Mouse (Mus musculus) forebrain, postnatal 0 days (tissue): ENCODE data around the gene Bcl2l12. TPM values are rescaled to one million over a fixed set of nuclear protein-coding genes. Genes with fewer than 3 reads are reported as not detected.

Experiments
- ATAC-seq: fragments of 200-750 bp; cut with Nextera tagmentation; 2 replicates; pipeline ENCODE4 v1.8.0; 2017; ENCODE audit warnings: mild to moderate bottlenecking, moderate library complexity
- DNase-seq: peaks from one replicate; pipeline ENCODE4 v3.0.0-alpha.2; 2015
- H3K27ac ChIP-seq: fragments of 300-500 bp; sonication (generic); 2 replicates; pipeline ENCODE4 v1.5.1; 2014; ENCODE audit warnings: low read depth, mild to moderate bottlenecking, antibody characterized with exemption, low read length, moderate library complexity, mixed read lengths
- H3K27me3 ChIP-seq: fragments of 300-500 bp; sonication (generic); 2 replicates; pipeline ENCODE4 v1.6.1; 2014; ENCODE audit warnings: mild to moderate bottlenecking, low read length, mixed read lengths; ENCODE audit not compliant: insufficient read depth
- H3K36me3 ChIP-seq: fragments of 300-500 bp; sonication (generic); 2 replicates; pipeline ENCODE4 v1.6.1; 2014; ENCODE audit warnings: mild to moderate bottlenecking, moderate library complexity; ENCODE audit not compliant: insufficient read depth
- H3K4me1 ChIP-seq: fragments of 300-500 bp; sonication (generic); 2 replicates; pipeline ENCODE4 v1.6.1; 2014; ENCODE audit warnings: antibody characterized with exemption; ENCODE audit not compliant: insufficient read depth
- H3K4me2 ChIP-seq: fragments of 300-500 bp; sonication (generic); 2 replicates; pipeline ENCODE4 v1.6.1; 2014; ENCODE audit warnings: low read depth, mild to moderate bottlenecking, moderate library complexity
- H3K4me3 ChIP-seq: fragments of 300-500 bp; sonication (generic); 2 replicates; pipeline ENCODE4 v1.5.1; 2014; ENCODE audit warnings: low read depth, low read length, mixed read lengths
- H3K9ac ChIP-seq: fragments of 300-500 bp; sonication (generic); 2 replicates; pipeline ENCODE4 v1.6.1; 2014; ENCODE audit warnings: mild to moderate bottlenecking
- H3K9me3 ChIP-seq: fragments of 300-500 bp; sonication (generic); 2 replicates; pipeline ENCODE4 v1.6.1; 2016; ENCODE audit warnings: low read length
- CTCF ChIP-seq: sonication (generic); IDR thresholded peaks from 2 replicates; pipeline ENCODE4 v1.5.1; 2016; ENCODE audit warnings: antibody characterized with exemption, control low read depth, low read depth
- WGBS: fragments of 180-500 bp; shearing (Covaris S2); extraction: QIAGEN DNeasy Blood & Tissue Kit; methylation state at CpG from one replicate; pipeline ENCODE4 v1.1.7; 2014; 5-methylcytosine and 5-hydroxymethylcytosine counted together
- polyA plus RNA-seq: library from polyadenylated mRNA; unstranded; fragments of >200 nt; fragmentation: Nextera tagmentation; extraction: Ambion mirVana; gene quantifications from 2 replicates; pipeline ENCODE4 v1.2.1, GENCODE M21; 2015
- total RNA-seq: library from RNA; depleted of rRNA; stranded (reverse); fragments of >200 nt; gene quantifications from 2 replicates; pipeline ENCODE4 v1.2.3, GENCODE M21; 2014

Bcl2l12 gene
- total and polyA plus RNA-seq, 2 experiments from 2014 or later, result 7.5 to 7.8 TPM

GRCm38 (mm10) chr7:45037720-45038361, 39.3 kb upstream of the Bcl2l12 start:
- DNase-seq (peak; percentile 34), ATAC-seq (peak; percentile 72)
- peak; percentile 73 for TF ChIP-seq CTCF
- H3K4me1 ChIP-seq, result no peaks in the 10 kb centered on the region
- 65% methylated on average over 7 of the region's 7 CpGs for WGBS
- H3K9me3 ChIP-seq, result no peaks in the 10 kb centered on the region
- no peak overlapping the region for H3K4me3 ChIP-seq
- no peak overlapping the region for H3K27ac ChIP-seq
- H3K36me3 ChIP-seq, result peaks cover 84% of the 10 kb centered on the region
- H3K27me3 ChIP-seq, result no peaks in the 10 kb centered on the region
- H3K9ac ChIP-seq, result no peak overlapping the region
- no peak overlapping the region for H3K4me2 ChIP-seq

GRCm38 (mm10) chr7:45036702-45037101, 38.2 kb upstream of the Bcl2l12 start:
- H3K4me3 ChIP-seq, result no peak overlapping the region
- H3K4me1 ChIP-seq, result no peaks in the 10 kb centered on the region
- no peak overlapping the region for H3K9ac ChIP-seq
- H3K27ac ChIP-seq, result no peak overlapping the region
- no peaks in the 10 kb centered on the region for H3K27me3 ChIP-seq
- DNase-seq (no peak), ATAC-seq (no peak)
- no peak overlapping the region for H3K4me2 ChIP-seq
- TF ChIP-seq CTCF, result no peak
- 91% methylated on average over 11 of the region's 11 CpGs for WGBS
- peaks cover 83% of the 10 kb centered on the region for H3K36me3 ChIP-seq
- H3K9me3 ChIP-seq, result no peaks in the 10 kb centered on the region

GRCm38 (mm10) chr7:45035631-45036030, 37.1 kb upstream of the Bcl2l12 start:
- no peak for DNase-seq
- Histone ChIP-seq H3K27me3 (no peaks in the 10 kb centered on the region), H3K4me2 (no peak overlapping the region), H3K27ac (no peak overlapping the region), H3K4me3 (no peak overlapping the region), H3K9me3 (no peaks in the 10 kb centered on the region), H3K9ac (no peak overlapping the region), H3K36me3 (peaks cover 83% of the 10 kb centered on the region), H3K4me1 (no peaks in the 10 kb centered on the region)
- no peak for ATAC-seq
- 93% methylated on average over 3 of the region's 3 CpGs for WGBS
- no peak for TF ChIP-seq CTCF

- H3K4me1 ChIP-seq, result no peaks in the 10 kb centered on the region
- no peak overlapping the region for H3K27ac ChIP-seq
- no peaks in the 10 kb centered on the region for H3K27me3 ChIP-seq
- H3K9ac ChIP-seq, result no peak overlapping the region
- TF ChIP-seq CTCF, result no peak
- no peaks in the 10 kb centered on the region for H3K9me3 ChIP-seq
- no peak for DNase-seq
- H3K4me3 ChIP-seq, result no peak overlapping the region
- no peak for ATAC-seq
- H3K4me2 ChIP-seq, result no peak overlapping the region
- peaks cover 91% of the 10 kb centered on the region for H3K36me3 ChIP-seq
- WGBS, result 97% methylated on average over 19 of the region's 19 CpGs
Measured at GRCm38 (mm10) chr7:45033722-45034359, 35.3 kb upstream of the Bcl2l12 start.

- no peak for TF ChIP-seq CTCF
- H3K4me2 ChIP-seq, result no peak overlapping the region
- H3K27me3 ChIP-seq, result no peaks in the 10 kb centered on the region
- H3K9ac ChIP-seq, result no peak overlapping the region
- H3K4me1 ChIP-seq, result no peaks in the 10 kb centered on the region
- no peaks in the 10 kb centered on the region for H3K9me3 ChIP-seq
- H3K36me3 ChIP-seq, result peaks cover 91% of the 10 kb centered on the region
- no peak for ATAC-seq
- no peak for DNase-seq
- no peak overlapping the region for H3K27ac ChIP-seq
- no peak overlapping the region for H3K4me3 ChIP-seq
- WGBS, result 98% methylated on average over 8 of the region's 8 CpGs
Measured at GRCm38 (mm10) chr7:45030857-45031256, 32.3 kb upstream of the Bcl2l12 start.

GRCm38 (mm10) chr7:45029995-45030394, 31.5 kb upstream of the Bcl2l12 start:
- Histone ChIP-seq H3K9ac (no peak overlapping the region), H3K36me3 (peaks cover 82% of the 10 kb centered on the region), H3K4me2 (no peak overlapping the region), H3K27ac (no peak overlapping the region), H3K4me3 (no peak overlapping the region), H3K9me3 (no peaks in the 10 kb centered on the region), H3K4me1 (no peaks in the 10 kb centered on the region), H3K27me3 (no peaks in the 10 kb centered on the region)
- WGBS, result 94% methylated on average over 6 of the region's 6 CpGs
- ATAC-seq, result no peak
- DNase-seq, result no peak
- no peak for TF ChIP-seq CTCF

- no peak overlapping the region for H3K4me3 ChIP-seq
- peaks cover 66% of the 10 kb centered on the region for H3K36me3 ChIP-seq
- no peak for DNase-seq
- H3K9ac ChIP-seq, result no peak overlapping the region
- 93% methylated on average over 11 of the region's 11 CpGs for WGBS
- no peaks in the 10 kb centered on the region for H3K4me1 ChIP-seq
- no peak overlapping the region for H3K27ac ChIP-seq
- H3K27me3 ChIP-seq, result no peaks in the 10 kb centered on the region
- no peaks in the 10 kb centered on the region for H3K9me3 ChIP-seq
- no peak overlapping the region for H3K4me2 ChIP-seq
- ATAC-seq, result no peak
- TF ChIP-seq CTCF, result no peak
Measured at GRCm38 (mm10) chr7:45028351-45028750, 29.8 kb upstream of the Bcl2l12 start.
